Mouse (Mus musculus): ENCODE results near the gene Ift122. TPM values are rescaled to one million over a fixed set of nuclear protein-coding genes. Genes with fewer than 3 reads are reported as not detected.

Ift122 gene
- 26.8 and 29.6 TPM in 2 replicates for polyA plus RNA-seq (2016; fragmentation: Nextera tagmentation; extraction: Ambion mirVana)

- whole genome bisulfite sequencing = under 1% methylated on average over 51 of the region's 51 CpGs
- peak; percentile 99 for DNase-seq (ENCODE audit: low spot score)
These were observed at the start of gene Ift122, which contains the start of gene Mbd4 for GRCm38 (mm10) chr6:115853091-115853813. Gene Ift122 (plus strand): TSS chr6:115853470. Gene Mbd4 (minus strand): TSS chr6:115853371.

GRCm38 (mm10) chr6:115803541-115804382, 49.5 kb upstream of the Ift122 start:
- DNase-seq (ENCODE audit: low spot score) = peak; percentile 69
- 52% methylated on average over 16 of the region's 16 CpGs for WGBS
- Histone ChIP-seq H3K27ac (replicated peaks) (no peak overlapping the region), H3K36me3 (peaks cover 91% of the 10 kb centered on the region), H3K4me3 (no peak overlapping the region), H3K27me3 (ENCODE audit: low read depth, poor library complexity, severe bottlenecking) (no peaks in the 10 kb centered on the region), H3K9me3 (replicated peaks) (no peaks in the 10 kb centered on the region), H3K4me1 (peaks cover 19% of the 10 kb centered on the region)

More at GRCm38 (mm10) chr6:115853091-115853813, at the start of gene Ift122, which contains the start of gene Mbd4:
- Histone ChIP-seq H3K27me3 (ENCODE audit: low read depth, poor library complexity, severe bottlenecking) (no peaks in the 10 kb centered on the region), H3K36me3 (peaks cover 25% of the 10 kb centered on the region), H3K4me1 (peaks cover 23% of the 10 kb centered on the region), H3K27ac (replicated peaks) (peak within 1 kb of the TSS; percentile 88), H3K4me3 (peak within 1 kb of the TSS; percentile 66), H3K9me3 (replicated peaks) (no peaks in the 10 kb centered on the region)

GRCm38 (mm10) chr6:115804432-115805192, 48.7 kb upstream of the Ift122 start:
- no peaks in the 10 kb centered on the region for H3K27me3 ChIP-seq (ENCODE audit: low read depth, poor library complexity, severe bottlenecking)
- no peak overlapping the region for H3K4me3 ChIP-seq
- WGBS = 75% methylated on average over 10 of the region's 10 CpGs
- H3K27ac ChIP-seq (replicated peaks) = no peak overlapping the region
- H3K9me3 ChIP-seq (replicated peaks) = no peaks in the 10 kb centered on the region
- DNase-seq (ENCODE audit: low spot score) = no peak
- peaks cover 82% of the 10 kb centered on the region for H3K36me3 ChIP-seq
- peaks cover 19% of the 10 kb centered on the region for H3K4me1 ChIP-seq

GRCm38 (mm10) chr6:115807464-115808195, 45.6 kb upstream of the Ift122 start:
- Histone ChIP-seq H3K36me3 (peaks cover 52% of the 10 kb centered on the region), H3K9me3 (replicated peaks) (no peaks in the 10 kb centered on the region), H3K27me3 (ENCODE audit: low read depth, poor library complexity, severe bottlenecking) (no peaks in the 10 kb centered on the region), H3K27ac (replicated peaks) (peak overlapping the region; percentile 95), H3K4me3 (peak overlapping the region; percentile 98), H3K4me1 (peaks cover 19% of the 10 kb centered on the region)
- 5% methylated on average over 15 of the region's 15 CpGs for WGBS
- DNase-seq (ENCODE audit: low spot score) = peak; percentile 25

GRCm38 (mm10) chr6:115808196-115808487, 45.1 kb upstream of the Ift122 start:
- H3K9me3 ChIP-seq (replicated peaks) = no peaks in the 10 kb centered on the region
- H3K4me1 ChIP-seq = peaks cover 19% of the 10 kb centered on the region
- peak overlapping the region; percentile 95 for H3K27ac ChIP-seq (replicated peaks)
- peaks cover 47% of the 10 kb centered on the region for H3K36me3 ChIP-seq
- WGBS = under 1% methylated on average over 22 of the region's 22 CpGs
- DNase-seq (ENCODE audit: low spot score) = no peak
- H3K27me3 ChIP-seq (ENCODE audit: low read depth, poor library complexity, severe bottlenecking) = no peaks in the 10 kb centered on the region
- H3K4me3 ChIP-seq = peak overlapping the region; percentile 98

GRCm38 (mm10) chr6:115808488-115809231, 44.6 kb upstream of the Ift122 start, which contains the start of gene Rpl32:
Gene Rpl32 (minus strand): TSS chr6:115808747.
- no peaks in the 10 kb centered on the region for H3K9me3 ChIP-seq (replicated peaks)
- no peaks in the 10 kb centered on the region for H3K27me3 ChIP-seq (ENCODE audit: low read depth, poor library complexity, severe bottlenecking)
- WGBS = under 1% methylated on average over 47 of the region's 47 CpGs
- H3K27ac ChIP-seq (replicated peaks) = peak within 1 kb of the TSS; percentile 95
- peak; percentile 86 for DNase-seq (ENCODE audit: low spot score)
- H3K4me3 ChIP-seq = peak within 1 kb of the TSS; percentile 98
- H3K36me3 ChIP-seq = peaks cover 42% of the 10 kb centered on the region
- peaks cover 19% of the 10 kb centered on the region for H3K4me1 ChIP-seq

GRCm38 (mm10) chr6:115811606-115812005, 41.7 kb upstream of the Ift122 start:
- DNase-seq (ENCODE audit: low spot score) = no peak
- peaks cover 12% of the 10 kb centered on the region for H3K36me3 ChIP-seq
- 79% methylated on average over 8 of the region's 8 CpGs for WGBS
- peaks cover 17% of the 10 kb centered on the region for H3K4me1 ChIP-seq
- no peak overlapping the region for H3K4me3 ChIP-seq
- no peaks in the 10 kb centered on the region for H3K27me3 ChIP-seq (ENCODE audit: low read depth, poor library complexity, severe bottlenecking)
- no peaks in the 10 kb centered on the region for H3K9me3 ChIP-seq (replicated peaks)
- H3K27ac ChIP-seq (replicated peaks) = no peak overlapping the region

GRCm38 (mm10) chr6:115814104-115814503, 39.2 kb upstream of the Ift122 start:
- H3K4me1 ChIP-seq = peaks cover 9% of the 10 kb centered on the region
- peak overlapping the region; percentile 39; the same call in 1 of the 2 replicates for H3K27ac ChIP-seq (replicated peaks)
- H3K4me3 ChIP-seq = no peak overlapping the region
- WGBS = 42% methylated on average over 4 of the region's 4 CpGs
- H3K27me3 ChIP-seq (ENCODE audit: low read depth, poor library complexity, severe bottlenecking) = no peaks in the 10 kb centered on the region
- no peaks in the 10 kb centered on the region for H3K9me3 ChIP-seq (replicated peaks)
- no peaks in the 10 kb centered on the region for H3K36me3 ChIP-seq
- DNase-seq (ENCODE audit: low spot score) = peak; percentile 59

- Histone ChIP-seq H3K4me3 (no peak overlapping the region), H3K36me3 (no peaks in the 10 kb centered on the region), H3K27me3 (ENCODE audit: low read depth, poor library complexity, severe bottlenecking) (no peaks in the 10 kb centered on the region), H3K9me3 (replicated peaks) (no peaks in the 10 kb centered on the region), H3K4me1 (peaks cover 9% of the 10 kb centered on the region), H3K27ac (replicated peaks) (no peak overlapping the region)
- DNase-seq (ENCODE audit: low spot score) = no peak
- WGBS = 85% methylated on average over 4 of the region's 4 CpGs
These were observed 38.2 kb upstream of the Ift122 start for GRCm38 (mm10) chr6:115815041-115815440.

GRCm38 (mm10) chr6:115818129-115818528, 35.1 kb upstream of the Ift122 start:
- no peak overlapping the region for H3K4me3 ChIP-seq
- 75% methylated on average over 2 of the region's 2 CpGs for WGBS

GRCm38 (mm10) chr6:115821216-115821993, 31.9 kb upstream of the Ift122 start:
- 87% methylated on average over 8 of the region's 8 CpGs for WGBS

More at GRCm38 (mm10) chr6:115818129-115818528, 35.1 kb upstream of the Ift122 start:
- no peak for DNase-seq (ENCODE audit: low spot score)
- H3K27ac ChIP-seq (replicated peaks) = no peak overlapping the region
- no peaks in the 10 kb centered on the region for H3K27me3 ChIP-seq (ENCODE audit: low read depth, poor library complexity, severe bottlenecking)
- no peaks in the 10 kb centered on the region for H3K9me3 ChIP-seq (replicated peaks)
- H3K36me3 ChIP-seq = no peaks in the 10 kb centered on the region
- peaks cover 9% of the 10 kb centered on the region for H3K4me1 ChIP-seq

More at GRCm38 (mm10) chr6:115821216-115821993, 31.9 kb upstream of the Ift122 start:
- Histone ChIP-seq H3K27me3 (ENCODE audit: low read depth, poor library complexity, severe bottlenecking) (no peaks in the 10 kb centered on the region), H3K4me1 (peaks cover 8% of the 10 kb centered on the region; the same call in 1 of the 2 replicates), H3K9me3 (replicated peaks) (no peaks in the 10 kb centered on the region), H3K36me3 (no peaks in the 10 kb centered on the region), H3K4me3 (no peak overlapping the region), H3K27ac (replicated peaks) (no peak overlapping the region)
- no peak for DNase-seq (ENCODE audit: low spot score)

Measured in midbrain, embryonic 10.5 days (tissue).